Mouse (Mus musculus): Measurements from ENCODE around the gene Stat6.

GRCm38 (mm10) chr10:127679208-127679607, 36.4 kb downstream of the Stat6 start:
- TF ChIP-seq CTCF (IDR thresholded peaks at IDR 0.05; ENCODE audit: borderline replicate concordance, extremely low read depth, insufficient read depth, insufficient read length) (no peak), POLR2A (IDR thresholded peaks at IDR 0.05; ENCODE audit: borderline replicate concordance, extremely low read depth, insufficient read depth, insufficient read length, poor library complexity, severe bottlenecking) (no peak)

Measured in brain, embryonic 14.5 days (tissue).